Mouse (Mus musculus): ENCODE measurements at regions not wholly inside any gene's neighbourhood (a gene's known extent, or its start where the extent isn't known, plus 50 kb on each side); places are given as distances from the start of the nearest gene placed in this dataset.

DNA sequence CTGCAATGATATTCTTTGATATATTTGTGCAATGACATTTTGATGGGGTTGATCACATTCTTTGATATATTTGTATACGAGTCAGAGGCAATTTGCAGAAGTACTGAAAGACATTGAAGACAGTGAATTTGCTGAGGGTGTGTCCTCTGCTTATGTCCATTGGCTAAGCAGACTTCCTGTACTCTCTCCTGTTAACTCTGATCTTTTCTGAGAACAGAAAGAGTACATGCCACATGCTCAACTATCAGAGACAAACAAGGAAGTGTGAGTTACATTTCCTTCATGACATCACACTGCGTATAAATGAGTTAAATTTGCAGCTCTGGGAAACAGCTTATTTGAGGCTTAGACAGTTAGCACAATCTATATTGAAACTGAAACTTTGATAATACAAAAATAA lies 104.5 kb upstream of the Egr2 start:
- TF ChIP-seq ZC3H11A (IDR thresholded peaks at IDR 0.05; ENCODE audit: low read depth, low read length), result no peak
- no peak for TF ChIP-seq RCOR1 (conservative IDR thresholded peaks at IDR 0.05; ENCODE audit: low read depth, low read length)
- no peak for TF ChIP-seq USF1 (IDR thresholded peaks at IDR 0.05; ENCODE audit: low read depth, low read length)
- no peak for TF ChIP-seq PAX5 (IDR thresholded peaks at IDR 0.05; ENCODE audit: low read length)
- no peak for TF ChIP-seq KAT2A (IDR thresholded peaks at IDR 0.05; ENCODE audit: insufficient replicate concordance, low read length)
- no peak for TF ChIP-seq CHD1 (IDR thresholded peaks at IDR 0.05; ENCODE audit: low read depth, low read length)
- no peak for TF ChIP-seq ZNF384 (IDR thresholded peaks at IDR 0.05; ENCODE audit: low read depth, low read length)
- TF ChIP-seq MAZ (IDR thresholded peaks at IDR 0.05; ENCODE audit: low read depth, low read length), result no peak
- no peak for TF ChIP-seq BHLHE40 (IDR thresholded peaks at IDR 0.05; ENCODE audit: low read depth, low read length)
- no peak for TF ChIP-seq NELFE (IDR thresholded peaks at IDR 0.05; ENCODE audit: low read depth, low read length)
- TF ChIP-seq SIN3A (IDR thresholded peaks at IDR 0.05; ENCODE audit: low read length), result no peak
- TF ChIP-seq JUND (conservative IDR thresholded peaks at IDR 0.05; ENCODE audit: low read depth, low read length), result no peak
- TF ChIP-seq USF2 (conservative IDR thresholded peaks at IDR 0.05; ENCODE audit: low read depth, low read length), result no peak
- TF ChIP-seq ZKSCAN1 (IDR thresholded peaks at IDR 0.05; ENCODE audit: borderline replicate concordance, low read depth, low read length), result no peak
- no peak for TF ChIP-seq POLR2AphosphoS2 (IDR thresholded peaks at IDR 0.05; ENCODE audit: low read depth, low read length)
- no peak for TF ChIP-seq RAD21 (IDR thresholded peaks at IDR 0.05; ENCODE audit: low read depth, low read length)
- no peak for TF ChIP-seq MYC (IDR thresholded peaks at IDR 0.05; ENCODE audit: low read depth, low read length)
- TF ChIP-seq ELF1 (IDR thresholded peaks at IDR 0.05; ENCODE audit: low read depth, low read length), result no peak
- in situ Hi-C loops (cut with MboI; ENCODE audit: low pct_ligation_motif_present, low pct_unique_long_range_greater_than_20kb, low sequenced_read_pairs), result no loop called here

DNA sequence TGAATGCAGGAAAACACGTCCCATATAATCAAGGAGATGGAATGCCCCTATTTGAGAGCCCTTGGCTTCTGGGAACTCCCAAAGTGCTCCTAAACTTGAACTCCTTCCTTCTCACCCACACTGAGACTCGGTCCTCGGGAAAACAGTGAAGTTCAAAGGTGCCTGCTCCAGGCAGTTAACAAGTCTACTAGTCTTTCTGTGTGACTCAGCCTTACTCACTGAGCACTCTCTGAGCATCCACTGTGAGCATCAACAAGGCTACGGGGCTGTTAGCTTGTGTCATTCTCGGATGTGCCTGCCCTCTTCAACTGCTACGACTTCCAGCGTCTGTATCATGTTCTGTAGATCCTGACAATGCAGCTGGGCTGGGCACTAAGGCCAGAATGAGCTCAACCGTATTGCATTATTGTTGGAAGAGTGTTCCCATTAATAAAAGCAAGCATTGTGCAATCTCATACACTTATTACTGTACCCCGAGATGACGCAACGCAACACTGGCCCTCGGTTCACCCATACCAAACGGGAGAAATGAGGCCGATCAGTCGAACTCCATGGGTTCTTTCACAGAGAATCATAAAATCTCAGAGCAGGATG lies 96.1 kb upstream of the Egr2 start:
- in situ Hi-C loops (cut with MboI; ENCODE audit: low pct_ligation_motif_present, low pct_unique_long_range_greater_than_20kb, low sequenced_read_pairs) (no loop called here), dilution Hi-C loops (cut with MboI; ENCODE audit: extremely low pct_ligation_motif_present, extremely low pct_unique_long_range_greater_than_20kb, low sequenced_read_pairs) (no loop called here)
- no peak for TF ChIP-seq TCF12 (IDR thresholded peaks at IDR 0.05; ENCODE audit: low read depth, low read length)
- no peak for TF ChIP-seq ELF1 (IDR thresholded peaks at IDR 0.05; ENCODE audit: low read depth, low read length)
- TF ChIP-seq MAZ (IDR thresholded peaks at IDR 0.05; ENCODE audit: low read depth, low read length), result no peak

More for the DNA sequence above, 104.5 kb upstream of the Egr2 start:
- H3K79me2 ChIP-seq (replicated peaks; ENCODE audit: control insufficient read depth, extremely low read depth, insufficient read depth, poor library complexity, severe bottlenecking), result no peaks in the 10 kb centered on the region
- no peak for DNase-seq (ENCODE audit: extremely low read depth)
- no peaks in the 10 kb centered on the region for H3K27me3 ChIP-seq (replicated peaks)
- H3K9me3 ChIP-seq (replicated peaks; ENCODE audit: low read length), result no peaks in the 10 kb centered on the region
- H3K4me3 ChIP-seq (replicated peaks in 1 of 3; ENCODE audit: low read depth in 2 of 3, low read length in 2 of 3, poor library complexity in 1 of 3), result no peak overlapping the region
- H3K9ac ChIP-seq (ENCODE audit: insufficient read depth, low read depth), result no peak overlapping the region
- dilution Hi-C loops (cut with MboI; ENCODE audit: extremely low pct_ligation_motif_present, extremely low pct_unique_long_range_greater_than_20kb, low sequenced_read_pairs), result no loop called here
- H3K36me3 ChIP-seq (replicated peaks in 1 of 2; ENCODE audit: control insufficient read depth in 1 of 2, insufficient read depth in 1 of 2, low read length in 1 of 2), result no peaks in the 10 kb centered on the region
- H3K4me1 ChIP-seq (ENCODE audit: control insufficient read depth in 1 of 2, insufficient read depth in 2 of 2), result no peaks in the 10 kb centered on the region
- no peak overlapping the region for H3K4me2 ChIP-seq (ENCODE audit: insufficient read depth, low read depth, poor library complexity, severe bottlenecking)
- no peak overlapping the region for H3K27ac ChIP-seq (ENCODE audit: insufficient read depth, low read depth)

More for the DNA sequence above, 96.1 kb upstream of the Egr2 start:
- H3K9me3 ChIP-seq (replicated peaks; ENCODE audit: low read length), result no peaks in the 10 kb centered on the region
- no peak overlapping the region for H3K4me3 ChIP-seq (replicated peaks in 1 of 3; ENCODE audit: low read depth in 2 of 3, low read length in 2 of 3, poor library complexity in 1 of 3)
- H3K27me3 ChIP-seq (replicated peaks), result no peaks in the 10 kb centered on the region
- no peak for DNase-seq (ENCODE audit: extremely low read depth)
- H3K27ac ChIP-seq (ENCODE audit: insufficient read depth, low read depth), result no peak overlapping the region
- no peaks in the 10 kb centered on the region for H3K79me2 ChIP-seq (replicated peaks; ENCODE audit: control insufficient read depth, extremely low read depth, insufficient read depth, poor library complexity, severe bottlenecking)
- no peaks in the 10 kb centered on the region for H3K36me3 ChIP-seq (replicated peaks in 1 of 2; ENCODE audit: control insufficient read depth in 1 of 2, insufficient read depth in 1 of 2, low read length in 1 of 2)
- H3K4me2 ChIP-seq (ENCODE audit: insufficient read depth, low read depth, poor library complexity, severe bottlenecking), result no peak overlapping the region
- H3K4me1 ChIP-seq (ENCODE audit: control insufficient read depth in 1 of 2, insufficient read depth in 2 of 2), result peaks cover 3 to 13% of the 10 kb centered on the region in 2 experiments; a peak in 2 of 4 replicates
- H3K9ac ChIP-seq (ENCODE audit: insufficient read depth, low read depth), result no peak overlapping the region
